Mouse (Mus musculus) liver, postnatal 0 days (tissue): Measurements from ENCODE around the gene Mpp2.

Experiments used
- CTCF ChIP-seq: sonication (generic); IDR thresholded peaks from 2 replicates; pipeline ENCODE4 v1.5.1; 2016; ENCODE audit warnings: antibody characterized with exemption, low read depth
- EP300 ChIP-seq: IDR thresholded peaks from 2 replicates; pipeline ENCODE4 v1.6.1; 2016; ENCODE audit warnings: antibody characterized with exemption, low read depth, mild to moderate bottlenecking

GRCm38 (mm10) chr11:102106911-102107310, 18.6 kb upstream of the Mpp2 start:
- TF ChIP-seq CTCF: no peak
- TF ChIP-seq EP300: no peak
